Mouse (Mus musculus) cerebellum, adult 8-10 months (tissue): ENCODE results near the gene Ero1l.

Experiments used
- DNase-seq: peaks from one replicate; pipeline ENCODE4 v3.0.0; 2022

Ero1l gene

GRCm38 (mm10) chr14:45318426-45319236 is at the start of gene Ero1l:
Gene Ero1l (minus strand): TSS chr14:45318771.
- peak; percentile 83 for DNase-seq

GRCm38 (mm10) chr14:45365196-45365587 is 46.6 kb upstream of the Ero1l start:
- no peak for DNase-seq

GRCm38 (mm10) chr14:45364211-45365195 is 45.9 kb upstream of the Ero1l start:
- DNase-seq: peak; percentile 55

GRCm38 (mm10) chr14:45350931-45351859 is 32.6 kb upstream of the Ero1l start, which contains the start of gene Styx:
Gene Styx (plus strand): TSS chr14:45351093.
- DNase-seq: peak; percentile 94

GRCm38 (mm10) chr14:45329589-45330181 is 11.1 kb upstream of the Ero1l start, which contains the start of gene Psmc6:
Gene Psmc6 (plus strand): TSS chr14:45329788.
- DNase-seq: peak; percentile 88

- DNase-seq: no peak
Observed at GRCm38 (mm10) chr14:45329018-45329588, 10.5 kb upstream of the Ero1l start.

- DNase-seq: no peak
Observed at GRCm38 (mm10) chr14:45328072-45328713, 9.6 kb upstream of the Ero1l start.

GRCm38 (mm10) chr14:45325471-45325870 is 6.9 kb upstream of the Ero1l start:
- no peak for DNase-seq

- no peak for DNase-seq
Observed at GRCm38 (mm10) chr14:45323320-45323719, 4.7 kb upstream of the Ero1l start.

GRCm38 (mm10) chr14:45322450-45322849 is 3.9 kb upstream of the Ero1l start:
- DNase-seq: no peak

GRCm38 (mm10) chr14:45321622-45322021 is 3.1 kb upstream of the Ero1l start:
- DNase-seq: no peak

GRCm38 (mm10) chr14:45321067-45321466 is 2.5 kb upstream of the Ero1l start:
- no peak for DNase-seq

- DNase-seq: no peak
Observed at GRCm38 (mm10) chr14:45320111-45320510, 1.5 kb upstream of the Ero1l start.

- DNase-seq: no peak
Observed at GRCm38 (mm10) chr14:45319237-45319610, 653 bp upstream of the Ero1l start.

GRCm38 (mm10) chr14:45317921-45318411 is 605 bp downstream of the Ero1l start:
- DNase-seq: peak; percentile 63

GRCm38 (mm10) chr14:45316927-45317326 is 1.6 kb downstream of the Ero1l start:
- DNase-seq: no peak

GRCm38 (mm10) chr14:45310101-45310500 is 8.5 kb downstream of the Ero1l start:
- DNase-seq: no peak

- DNase-seq: peak; percentile 25
Observed at GRCm38 (mm10) chr14:45309646-45310045, 8.9 kb downstream of the Ero1l start.

- no peak for DNase-seq
Observed at GRCm38 (mm10) chr14:45307630-45308328, 10.8 kb downstream of the Ero1l start.

- DNase-seq: no peak
Observed at GRCm38 (mm10) chr14:45305852-45306251, 12.7 kb downstream of the Ero1l start.
